Mouse (Mus musculus): Measurements from ENCODE around the gene Pxn.
"Not testable (repeated sequence)": the region's sequence is repeated elsewhere in the genome, so short reads cannot be mapped to it uniquely, and the experiment has no call there.

Gene Pxn

DNA sequence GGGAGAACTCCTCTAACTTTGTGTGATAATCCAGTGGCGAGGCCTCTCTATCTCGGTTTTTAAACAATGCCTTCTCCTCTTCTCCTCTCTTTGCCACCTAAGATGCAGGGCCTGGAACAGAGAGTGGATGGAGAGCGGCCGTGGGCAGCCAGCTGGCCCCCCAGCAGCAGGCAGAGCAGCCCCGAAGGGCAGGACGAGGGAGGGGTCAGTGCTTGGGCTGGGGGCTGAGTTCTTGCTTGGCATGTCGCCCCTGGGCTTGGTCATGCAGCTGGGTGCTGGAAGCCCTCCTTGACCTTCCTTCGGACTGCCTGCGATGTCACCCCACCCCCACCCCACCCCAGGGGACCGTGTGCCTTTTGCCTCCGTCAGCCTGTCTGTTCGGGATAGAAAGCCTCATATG is 44.9 kb downstream of the Pxn start:
- DNase-seq (ENCODE audit: low spot score in 2 of 2) = no peak

DNA sequence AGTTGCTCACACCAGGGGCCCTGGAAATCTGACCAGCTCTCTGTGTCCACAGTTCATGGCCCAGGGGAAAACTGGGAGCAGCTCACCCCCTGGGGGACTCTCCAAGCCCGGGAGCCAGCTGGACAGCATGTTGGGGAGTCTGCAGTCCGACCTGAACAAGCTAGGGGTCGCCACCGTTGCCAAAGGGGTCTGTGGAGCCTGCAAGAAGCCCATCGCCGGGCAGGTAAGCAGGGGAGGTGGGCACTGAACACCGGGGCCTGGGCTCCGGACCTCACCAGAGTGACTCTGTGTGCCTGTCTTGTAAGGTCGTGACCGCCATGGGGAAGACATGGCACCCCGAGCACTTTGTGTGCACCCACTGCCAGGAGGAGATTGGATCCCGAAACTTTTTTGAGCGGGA is 45.3 kb downstream of the Pxn start:
- no peak for DNase-seq (ENCODE audit: low spot score in 2 of 2)

DNA sequence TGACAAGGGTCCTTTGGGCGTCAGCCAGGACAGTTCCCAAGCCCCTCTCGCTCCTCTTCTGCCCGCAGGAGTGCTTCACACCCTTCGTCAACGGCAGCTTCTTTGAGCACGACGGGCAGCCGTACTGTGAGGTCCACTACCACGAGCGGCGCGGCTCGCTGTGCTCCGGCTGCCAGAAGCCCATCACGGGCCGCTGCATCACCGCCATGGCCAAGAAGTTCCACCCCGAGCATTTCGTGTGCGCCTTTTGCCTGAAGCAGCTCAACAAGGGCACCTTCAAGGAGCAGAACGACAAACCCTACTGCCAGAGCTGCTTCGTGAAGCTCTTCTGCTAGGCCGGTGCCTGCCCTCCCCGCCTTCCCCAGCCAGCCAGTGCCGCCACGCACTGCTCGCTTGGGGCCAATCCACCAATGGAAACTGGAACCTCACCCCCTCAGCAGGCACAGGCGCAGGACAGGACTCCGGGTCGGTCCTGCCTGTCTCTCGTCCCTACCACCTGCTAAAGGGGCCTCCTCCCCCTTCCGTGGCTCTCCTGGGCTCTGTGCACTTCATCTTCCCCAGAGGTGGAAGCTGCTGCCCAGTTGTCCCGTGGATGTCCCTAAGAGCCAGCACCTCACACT is 47.4 kb downstream of the Pxn start:
- DNase-seq (ENCODE audit: low spot score in 2 of 2) = no peak

DNA sequence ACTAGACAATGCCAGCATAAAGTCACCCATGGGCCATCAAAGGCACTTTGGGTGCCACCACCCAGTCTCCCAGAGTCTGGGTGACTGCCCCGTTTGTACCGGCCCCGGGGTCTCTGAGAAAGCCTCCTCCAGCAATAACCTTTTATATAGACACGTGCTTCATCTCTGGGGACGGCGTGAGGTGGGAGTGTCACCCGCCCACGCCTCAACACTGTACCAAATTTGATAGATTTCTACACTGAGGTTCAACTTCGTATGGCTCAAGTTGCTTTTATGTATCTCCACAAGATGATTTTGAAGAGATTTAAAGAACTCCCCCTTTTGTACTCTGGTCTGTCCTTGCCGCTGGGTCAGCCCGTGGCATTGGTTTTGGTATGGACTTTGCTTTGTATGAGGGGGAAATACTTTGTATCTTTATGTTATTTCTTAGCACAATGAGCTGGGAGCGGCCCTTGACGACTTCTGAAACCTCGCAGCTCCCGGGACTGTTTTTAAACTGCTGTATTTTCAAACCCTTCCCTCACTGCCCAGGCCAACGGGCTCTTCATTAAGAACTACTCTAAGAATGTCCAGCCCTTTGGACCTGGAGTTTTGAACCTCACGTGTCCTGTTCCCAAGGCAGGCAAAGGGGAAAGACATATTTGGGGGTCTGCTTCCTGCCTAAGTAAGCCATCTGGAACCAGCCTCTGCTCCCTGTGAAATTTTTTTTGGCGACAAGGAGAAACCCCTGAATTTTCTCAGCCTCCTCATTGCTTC is 48.2 kb downstream of the Pxn start:
- no peak for DNase-seq (ENCODE audit: low spot score in 2 of 2)

DNA sequence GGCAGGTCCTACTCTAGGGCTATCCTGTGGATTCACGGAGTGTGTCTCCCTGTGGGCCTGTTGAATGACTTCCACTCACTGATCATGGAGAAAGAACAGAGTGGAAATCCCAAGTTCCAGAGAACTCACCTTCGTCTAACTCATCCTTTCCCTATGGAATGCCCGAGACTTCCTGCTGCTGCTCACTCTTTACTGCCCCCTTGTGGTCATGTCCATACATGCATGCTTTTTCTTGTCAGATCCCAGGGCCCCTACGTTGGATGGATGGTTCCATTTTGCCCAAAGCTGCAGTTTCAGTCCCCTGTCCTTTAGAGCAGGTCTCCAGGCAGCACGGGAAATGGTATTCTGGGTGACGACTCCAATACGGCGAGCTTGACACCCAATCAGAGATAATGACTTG is 49.7 kb downstream of the Pxn start:
- peak in 1 of 2 experiments; percentile 70 for DNase-seq (ENCODE audit: low spot score in 2 of 2)

DNA sequence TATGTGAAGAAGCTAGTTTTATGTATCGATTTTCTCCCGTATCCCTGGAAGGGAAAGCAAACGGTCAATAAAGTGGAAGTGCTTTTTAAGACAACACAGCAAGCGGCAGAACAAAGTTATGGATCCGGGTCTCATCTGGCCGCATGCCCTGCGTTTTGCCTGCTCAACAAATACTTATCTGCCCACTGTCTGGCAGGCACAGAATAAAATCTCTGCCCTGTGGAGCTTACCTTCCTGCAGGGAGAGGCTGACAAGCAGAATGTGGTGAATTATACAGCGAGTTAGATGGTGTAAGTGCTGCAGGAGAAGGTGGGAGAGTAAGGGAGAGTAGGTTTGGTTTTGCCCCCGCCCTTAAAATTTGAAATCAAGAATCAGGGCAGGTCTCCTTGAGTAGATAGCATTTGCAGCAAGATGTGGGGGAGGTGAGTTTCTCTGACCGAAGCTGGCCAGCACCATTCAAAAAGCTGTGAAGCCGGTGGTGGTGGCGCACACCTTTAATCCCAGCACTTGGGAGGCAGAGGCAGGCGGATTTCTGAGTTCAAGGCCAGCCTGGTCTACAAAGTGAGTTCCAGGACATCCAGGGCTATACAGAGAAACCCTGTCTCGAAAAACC is 51.8 kb downstream of the Pxn start:
- no peak for DNase-seq (ENCODE audit: low spot score in 2 of 2)

DNA sequence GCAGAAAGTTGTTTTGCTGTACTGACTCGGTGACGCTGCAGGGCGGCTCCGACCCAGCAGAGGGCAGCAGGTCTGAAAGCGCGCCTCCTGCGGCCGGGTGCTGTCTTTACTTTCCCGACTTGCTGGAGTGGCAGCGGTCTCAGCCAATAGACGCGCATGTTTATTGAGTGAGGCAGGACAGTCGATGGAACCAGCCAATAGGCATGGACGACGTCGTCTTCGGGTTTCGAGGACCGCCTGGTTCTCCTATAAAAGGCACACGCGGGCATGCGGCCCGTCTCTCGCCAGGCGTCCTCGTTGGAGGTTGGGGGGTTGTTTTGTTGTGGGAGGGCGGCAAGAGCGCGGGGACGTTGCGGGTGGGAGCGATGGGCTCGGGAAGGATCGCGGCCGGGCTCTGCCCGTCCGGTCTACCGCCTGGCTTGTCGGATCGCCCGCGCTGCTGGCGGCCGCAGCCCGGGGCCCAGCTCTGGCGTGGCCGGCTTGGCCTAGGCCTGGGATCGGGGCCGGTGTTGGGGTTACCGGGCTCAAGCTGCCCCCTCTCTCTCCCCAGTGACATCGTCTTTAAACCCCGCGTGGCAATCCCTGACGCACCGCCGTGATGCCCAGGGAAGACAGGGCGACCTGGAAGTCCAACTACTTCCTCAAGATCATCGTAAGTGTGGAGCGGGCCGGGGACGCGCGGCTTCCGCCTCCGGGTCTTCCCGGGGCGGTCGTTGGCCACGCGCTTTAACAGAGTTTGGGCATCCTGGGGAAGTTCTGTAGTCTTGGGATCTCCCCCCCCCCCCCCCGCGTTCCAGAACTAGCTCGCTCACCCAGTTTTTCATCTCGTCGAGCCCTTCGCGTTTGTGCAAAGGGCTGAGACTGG is 53.0 kb downstream of the Pxn start, which contains the start of gene Rplp0:
Gene Rplp0 (plus strand): TSS at position 231 of the 865 bp plus-strand sequence.
- peak; percentile 100 for DNase-seq (ENCODE audit: low spot score in 2 of 2)

DNA sequence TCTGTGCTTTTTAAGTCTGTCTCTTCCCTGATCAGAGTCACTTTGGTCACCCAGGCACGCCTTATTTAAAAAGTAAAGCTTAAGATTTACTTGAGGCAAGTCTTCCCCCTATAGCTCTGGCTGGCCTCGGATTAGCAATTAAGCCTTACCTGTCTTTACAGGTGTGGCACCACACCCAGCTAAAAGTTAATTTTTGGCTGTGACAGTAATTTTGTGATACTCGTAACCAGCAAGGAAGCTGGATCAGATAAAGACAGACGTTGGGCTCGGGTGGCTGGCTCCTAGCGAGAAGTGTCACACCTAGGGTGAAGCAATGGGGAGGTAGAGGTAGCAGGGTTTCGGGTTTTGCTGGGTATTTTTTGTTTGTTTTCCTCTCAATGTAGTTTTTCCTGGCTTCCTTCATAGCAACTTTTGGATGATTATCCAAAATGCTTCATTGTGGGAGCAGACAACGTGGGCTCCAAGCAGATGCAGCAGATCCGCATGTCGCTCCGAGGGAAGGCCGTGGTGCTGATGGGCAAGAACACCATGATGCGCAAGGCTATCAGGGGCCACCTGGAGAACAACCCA is 53.9 kb downstream of the Pxn start:
- no peak for DNase-seq (ENCODE audit: low spot score in 2 of 2)

DNA sequence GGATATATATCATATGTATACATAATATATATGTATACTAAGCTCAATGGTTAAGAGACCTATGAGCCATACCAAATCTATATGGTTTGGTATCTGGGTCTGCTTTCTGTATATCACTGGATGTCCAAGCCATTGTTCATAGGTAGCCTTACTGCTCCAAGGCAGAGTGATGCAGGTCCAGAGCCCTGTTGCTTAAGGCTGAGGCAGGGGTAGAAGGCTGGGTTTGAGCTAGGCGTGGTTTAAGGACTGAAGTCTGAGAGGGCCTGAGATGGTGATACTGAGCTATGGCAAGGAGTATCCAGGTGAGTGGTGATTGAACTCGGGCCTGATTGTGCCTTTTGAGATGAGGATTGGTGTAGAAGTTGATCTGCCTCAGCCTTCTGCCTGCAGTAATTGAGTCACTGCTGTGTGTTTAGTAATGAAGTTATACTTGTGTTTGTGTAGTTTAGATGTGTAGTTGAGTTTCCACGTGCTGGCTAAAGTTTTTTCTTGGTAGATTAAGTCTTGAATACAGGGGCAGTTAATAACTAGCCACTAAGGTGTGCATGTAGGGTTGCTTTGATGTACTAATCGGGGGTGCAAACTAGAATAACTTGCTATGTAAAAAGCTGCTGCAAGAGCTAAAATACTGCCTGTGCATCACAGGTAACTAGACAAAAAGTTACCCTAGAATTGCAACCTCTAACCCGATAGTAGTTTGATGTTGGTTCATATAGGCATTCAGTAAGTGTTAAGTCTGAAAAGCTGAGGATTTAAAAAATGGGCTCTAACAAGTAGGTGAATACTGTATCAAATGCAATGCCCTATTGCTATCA is 57.5 kb downstream of the Pxn start:
- no peak for DNase-seq (ENCODE audit: low spot score in 2 of 2)

DNA sequence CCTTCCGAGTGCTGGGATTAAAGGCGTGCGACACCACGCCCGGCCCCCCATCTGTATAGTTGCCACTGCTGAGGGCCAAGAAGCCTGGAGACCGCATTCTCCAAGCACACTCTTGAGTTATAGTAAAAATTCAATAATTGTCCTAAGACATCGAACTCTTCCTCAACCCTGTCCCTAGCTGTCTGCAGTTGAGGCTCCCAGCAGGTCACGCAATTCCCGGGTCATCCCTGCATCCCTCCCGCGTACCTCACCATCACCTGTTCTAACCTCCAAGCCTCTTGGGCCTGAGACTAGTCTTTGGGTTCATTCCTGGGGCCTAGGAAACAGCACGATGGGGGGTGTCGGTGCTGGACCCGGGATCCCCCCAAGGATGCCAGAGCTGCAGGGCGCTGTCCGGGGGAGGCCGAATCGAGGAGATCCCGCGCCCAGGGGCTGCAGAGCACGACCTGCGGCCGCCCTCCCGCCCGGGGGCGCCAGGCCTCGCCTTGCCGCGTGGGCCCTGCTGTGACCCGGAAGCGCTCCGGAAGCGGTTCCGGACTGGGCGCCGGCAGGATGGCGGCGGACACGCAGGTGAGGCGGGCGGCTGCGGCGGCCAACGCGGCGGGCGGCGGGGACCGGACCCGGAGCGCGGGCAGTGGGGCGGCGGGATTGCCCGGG is 58.4 kb downstream of the Pxn start, which contains the start of gene Gcn1l1:
Gene Gcn1l1 (plus strand): TSS at position 518 of the 657 bp plus-strand sequence.
- peak in 1 of 2 experiments; percentile 61 for DNase-seq (ENCODE audit: low spot score in 2 of 2)

DNA sequence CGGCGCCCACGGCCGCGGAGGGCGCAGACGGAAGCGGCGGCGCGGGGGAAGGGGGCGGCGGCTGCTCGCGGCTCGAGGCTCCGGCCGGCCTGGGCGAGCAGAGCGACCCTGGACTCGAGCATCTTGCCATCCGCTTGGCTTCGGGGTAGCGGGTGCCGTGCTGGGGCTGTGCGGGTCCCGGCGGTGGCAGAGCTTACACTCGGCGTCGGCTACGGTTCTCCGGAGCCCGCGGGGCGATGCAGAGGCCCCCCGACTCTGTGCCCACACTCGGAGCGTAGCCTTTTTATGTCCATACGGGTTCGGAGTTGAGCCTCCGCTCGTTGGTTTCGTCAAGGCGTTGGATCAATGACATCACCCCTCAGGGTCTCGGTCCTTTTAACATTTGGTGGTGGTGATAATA is 58.9 kb downstream of the Pxn start:
- DNase-seq (ENCODE audit: low spot score in 2 of 2) = no peak

DNA sequence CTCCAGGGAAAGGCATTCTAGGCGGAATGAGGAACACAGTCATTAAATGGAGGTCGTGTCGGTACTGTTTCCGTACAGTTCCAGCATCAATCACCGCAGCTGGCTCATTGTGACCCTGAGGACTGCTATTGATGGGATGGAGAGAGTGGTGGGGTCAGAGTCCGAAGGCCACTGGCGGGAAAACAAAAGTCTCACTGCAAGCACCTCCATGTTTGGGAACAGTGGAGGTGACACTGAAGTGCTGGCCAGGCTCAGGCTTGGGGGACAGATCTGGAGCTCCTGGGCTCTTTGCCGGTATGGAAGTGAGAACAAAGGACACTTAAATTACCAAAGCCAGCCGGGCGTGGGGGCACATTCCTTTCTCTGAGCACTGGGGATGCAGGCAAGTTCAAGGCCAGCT is 62.2 kb downstream of the Pxn start:
- DNase-seq (ENCODE audit: low spot score in 2 of 2) = no peak

DNA sequence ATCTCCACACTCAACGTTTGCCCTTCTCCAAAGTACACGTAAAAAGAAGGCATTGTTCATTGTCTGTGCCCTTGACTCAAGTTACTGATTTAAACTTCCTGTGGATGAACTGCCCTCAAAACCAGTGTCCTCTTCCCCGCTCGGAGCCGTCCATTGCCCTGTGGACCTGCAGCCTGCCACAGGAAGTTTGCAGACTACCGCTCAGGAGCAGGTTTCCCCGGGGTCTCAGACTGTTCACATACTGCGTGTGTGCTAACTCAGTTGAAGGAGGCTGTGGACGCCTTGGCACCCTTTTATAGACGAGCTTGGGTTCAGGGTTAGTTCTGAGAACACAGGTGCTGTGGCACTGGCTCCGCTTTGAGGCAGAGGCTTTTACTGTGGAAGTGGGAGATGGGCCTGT is 62.8 kb downstream of the Pxn start:
- no peak for DNase-seq (ENCODE audit: low spot score in 2 of 2)

DNA sequence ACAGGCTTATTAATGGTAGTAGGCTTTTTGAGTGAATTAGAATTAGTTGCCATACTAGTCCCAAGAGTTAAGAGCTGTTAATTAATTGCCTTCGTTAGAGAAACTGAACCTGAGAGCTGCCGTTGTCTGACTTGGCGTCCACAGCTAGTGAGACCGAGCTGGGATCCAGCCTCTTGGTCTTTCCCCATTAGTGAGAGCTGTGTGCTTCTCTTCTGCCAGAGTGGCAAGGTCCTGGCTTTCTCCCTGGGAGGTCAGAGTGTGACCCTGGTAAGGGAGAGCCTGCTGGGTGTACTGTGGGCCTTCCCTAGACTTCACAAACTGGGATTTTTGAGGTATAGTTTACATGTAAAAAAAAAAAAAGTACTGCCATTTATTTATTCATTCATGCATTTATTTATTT is 63.2 kb downstream of the Pxn start:
- no peak for DNase-seq (ENCODE audit: low spot score in 2 of 2)

DNA sequence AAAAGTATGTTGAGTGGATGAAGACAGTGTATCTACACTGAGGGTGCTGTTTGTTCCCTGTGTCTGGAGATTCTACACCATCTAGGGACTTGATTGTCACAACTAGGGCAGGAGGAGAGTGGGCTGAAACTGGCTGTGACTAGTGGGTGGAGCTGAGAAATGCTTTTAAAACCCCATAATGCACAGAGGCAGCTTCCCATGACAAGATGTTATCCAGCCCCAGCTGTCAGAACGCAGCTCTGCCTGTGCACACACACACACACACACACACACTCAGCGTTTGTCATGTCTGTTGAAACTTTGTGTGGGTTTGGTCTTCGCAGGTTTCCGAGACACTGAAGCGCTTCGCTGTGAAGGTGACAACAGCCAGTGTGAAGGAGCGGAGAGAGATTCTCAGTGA is 64.6 kb downstream of the Pxn start:
- peak; percentile 48 to 70 for DNase-seq (ENCODE audit: low spot score in 2 of 2)

DNA sequence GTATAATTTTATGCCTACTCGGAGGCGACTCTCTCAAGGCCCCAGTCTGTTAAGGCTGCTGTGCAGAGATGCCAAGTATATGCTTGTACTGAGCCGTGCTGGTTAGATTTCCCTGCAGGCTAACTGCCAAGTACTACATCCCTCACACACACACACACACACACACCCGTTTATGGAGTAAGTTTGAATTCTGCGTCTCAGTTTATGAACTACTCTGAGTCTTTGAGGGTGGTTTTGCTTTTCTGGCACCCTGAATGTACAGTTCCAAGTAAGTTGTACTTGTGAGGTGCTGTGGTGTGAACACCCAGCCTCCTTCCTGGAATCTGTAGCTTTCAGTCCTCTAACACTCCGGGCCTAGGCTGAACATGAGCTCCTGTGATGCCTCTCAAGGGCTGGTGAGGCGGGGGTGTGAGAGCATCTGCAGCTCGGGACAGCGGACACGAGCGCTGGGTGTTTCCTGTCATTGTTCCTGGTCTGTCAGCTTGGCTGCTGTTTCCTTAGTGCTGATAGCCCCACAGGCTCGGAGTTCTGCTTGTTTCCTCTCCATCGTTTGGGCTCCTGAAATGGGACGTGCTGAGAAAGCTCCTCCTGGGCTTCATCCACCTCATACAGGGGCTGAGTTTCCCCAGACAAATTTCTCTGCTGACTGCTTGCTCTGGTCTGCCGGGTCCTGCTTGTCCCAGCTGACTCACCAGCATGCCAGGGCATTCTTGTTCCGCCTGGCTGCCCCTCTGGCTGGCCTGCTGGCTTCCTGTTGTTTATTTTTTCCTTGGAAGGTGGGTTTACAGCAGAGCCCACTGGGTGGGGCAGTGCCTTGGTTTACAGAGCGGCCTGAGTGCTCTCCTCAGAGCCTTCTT is 66.4 kb downstream of the Pxn start:
- DNase-seq (ENCODE audit: low spot score in 2 of 2) = no peak

DNA sequence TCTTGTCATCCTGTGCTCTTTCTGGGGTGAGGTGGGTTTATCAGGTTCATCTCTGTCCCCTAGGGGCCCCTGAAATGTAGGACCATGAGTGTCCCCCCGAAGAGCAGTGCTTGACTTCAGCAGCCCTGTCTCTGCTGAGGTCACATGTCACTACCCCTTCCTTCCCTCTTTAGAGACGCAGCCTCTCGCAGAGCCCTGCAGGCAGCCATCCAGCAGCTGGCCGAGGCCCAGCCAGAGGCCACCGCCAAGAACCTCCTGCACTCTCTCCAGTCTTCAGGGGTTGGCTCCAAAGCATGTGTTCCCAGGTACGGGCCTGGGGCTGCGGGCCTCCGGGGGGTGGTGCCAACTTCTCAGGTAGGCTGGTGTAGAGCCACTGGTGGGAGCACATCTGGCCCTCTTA is 68.5 kb downstream of the Pxn start:
- DNase-seq (ENCODE audit: low spot score in 2 of 2) = no peak

DNA sequence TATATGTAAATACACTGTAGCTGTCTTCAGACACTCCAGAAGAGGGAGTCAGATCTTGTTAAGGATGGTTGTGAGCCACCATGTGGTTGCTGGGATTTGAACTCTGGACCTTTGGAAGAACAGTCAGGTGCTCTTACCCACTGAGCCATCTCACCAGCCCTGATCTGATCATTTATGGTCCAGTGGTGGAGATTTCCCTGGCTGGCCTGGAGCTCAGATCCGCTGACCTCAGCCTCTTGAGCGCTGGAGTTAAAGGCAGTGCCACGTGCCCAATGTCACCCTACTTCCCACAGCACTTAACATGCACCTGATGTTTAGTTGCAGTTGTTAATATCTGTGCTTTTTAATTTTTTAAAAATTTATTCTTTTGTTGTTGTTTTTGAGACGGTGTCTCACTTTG is 71.2 kb downstream of the Pxn start:
- DNase-seq (ENCODE audit: low spot score in 2 of 2) = not testable (repeated sequence)

DNA sequence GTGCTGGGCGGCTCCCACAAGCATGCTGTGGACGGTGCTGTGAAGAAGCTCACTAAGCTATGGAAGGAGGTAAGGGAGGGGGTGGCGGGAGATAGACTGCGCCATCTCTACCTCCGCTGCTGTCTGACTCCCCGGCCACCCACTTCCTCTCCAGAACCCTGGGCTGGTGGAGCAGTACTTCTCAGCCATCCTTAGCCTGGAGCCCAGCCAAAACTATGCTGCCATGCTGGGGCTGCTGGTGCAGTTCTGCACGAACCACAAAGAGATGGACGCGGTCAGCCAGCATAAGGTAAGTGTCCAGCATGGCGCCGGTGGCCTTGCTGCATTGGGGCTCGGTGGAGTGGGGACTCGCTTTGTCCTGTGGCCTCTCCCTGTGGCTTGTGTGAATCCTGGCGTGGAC is 72.4 kb downstream of the Pxn start:
- no peak for DNase-seq (ENCODE audit: low spot score in 2 of 2)
